Mouse (Mus musculus): ENCODE data around the gene Ngb.

DNA sequence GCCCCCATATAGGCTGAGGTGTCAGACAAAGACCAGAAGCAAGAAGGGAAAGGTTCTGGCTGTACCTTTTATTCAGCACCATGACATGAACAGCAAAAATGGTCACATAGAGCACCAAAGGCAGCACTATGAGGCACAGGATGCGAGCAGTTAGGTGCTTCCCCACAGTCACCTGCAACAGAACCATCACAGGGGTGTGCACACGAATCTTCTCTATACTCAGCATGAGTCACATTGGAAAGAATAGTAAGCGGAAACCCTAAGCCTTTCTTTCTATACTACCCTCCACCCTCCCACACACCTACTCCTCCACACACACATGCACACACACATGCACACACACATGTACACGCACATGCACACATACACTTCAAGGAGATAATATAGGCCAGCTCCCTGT lies 27.9 kb upstream of the Ngb start:
- no peak for TF ChIP-seq POLR2A (IDR thresholded peaks at IDR 0.05; ENCODE audit: low read depth, low read length)
- no peak for TF ChIP-seq CTCF (IDR thresholded peaks at IDR 0.05; ENCODE audit: extremely low read depth, insufficient read depth, insufficient read length, insufficient replicate concordance)
